Mouse (Mus musculus): ENCODE results near the gene Cp. TPM values are rescaled to one million over a fixed set of nuclear protein-coding genes. Genes with fewer than 3 reads are reported as not detected.

The Cp gene
- total and polyA plus RNA-seq, 3 experiments: 0.28 to 4.8 (median 0.33) TPM

- in situ Hi-C loops (cut with MboI; ENCODE audit: low pct_ligation_motif_present, low pct_unique_long_range_greater_than_20kb, low sequenced_read_pairs) (no loop called here), dilution Hi-C loops (cut with MboI; ENCODE audit: extremely low pct_ligation_motif_present, extremely low pct_unique_long_range_greater_than_20kb, low sequenced_read_pairs) (no loop called here)
- TF ChIP-seq ETS1 (conservative IDR thresholded peaks at IDR 0.05; ENCODE audit: low read depth, low read length) (no peak), TBP (conservative IDR thresholded peaks at IDR 0.05; ENCODE audit: low read depth, low read length) (no peak), UBTF (IDR thresholded peaks at IDR 0.05; ENCODE audit: low read depth, low read length) (no peak), POLR2A (IDR thresholded peaks at IDR 0.05; ENCODE audit: low read depth, low read length) (no peak), ZC3H11A (IDR thresholded peaks at IDR 0.05; ENCODE audit: low read depth, low read length) (no peak), ZNF384 (IDR thresholded peaks at IDR 0.05; ENCODE audit: low read depth, low read length) (no peak), NELFE (IDR thresholded peaks at IDR 0.05; ENCODE audit: low read depth, low read length) (no peak), ZMIZ1 (IDR thresholded peaks at IDR 0.05; ENCODE audit: low read depth, low read length) (no peak)
- H3K9me3 ChIP-seq (replicated peaks; ENCODE audit: low read length): no peaks in the 10 kb centered on the region
- H3K4me3 ChIP-seq (replicated peaks in 1 of 3; ENCODE audit: low read depth in 2 of 3, low read length in 2 of 3, poor library complexity in 1 of 3): peak overlapping the region; percentile 59 to 89 (median 72)
- peaks cover 10 to 32% of the 10 kb centered on the region in 2 experiments for H3K4me1 ChIP-seq (ENCODE audit: control insufficient read depth in 1 of 2, insufficient read depth in 2 of 2)
- H3K36me3 ChIP-seq (replicated peaks in 1 of 2; ENCODE audit: control insufficient read depth in 1 of 2, insufficient read depth in 1 of 2, low read length in 1 of 2): peaks cover 0 to 9% of the 10 kb centered on the region in 2 experiments
- peak overlapping the region; percentile 87 for H3K9ac ChIP-seq (ENCODE audit: insufficient read depth, low read depth)
- no peaks in the 10 kb centered on the region for H3K27me3 ChIP-seq (replicated peaks)
- DNase-seq (ENCODE audit: extremely low read depth): no peak
- peak overlapping the region; percentile 100 for H3K4me2 ChIP-seq (ENCODE audit: insufficient read depth, low read depth, poor library complexity, severe bottlenecking)
- H3K79me2 ChIP-seq (replicated peaks; ENCODE audit: control insufficient read depth, extremely low read depth, insufficient read depth, poor library complexity, severe bottlenecking): peaks cover 29% of the 10 kb centered on the region
- peak overlapping the region; percentile 90 for H3K27ac ChIP-seq (ENCODE audit: insufficient read depth, low read depth)
Measured at GRCm38 (mm10) chr3:20033761-20034718, 77.2 kb downstream of the Cp start.

DNA sequence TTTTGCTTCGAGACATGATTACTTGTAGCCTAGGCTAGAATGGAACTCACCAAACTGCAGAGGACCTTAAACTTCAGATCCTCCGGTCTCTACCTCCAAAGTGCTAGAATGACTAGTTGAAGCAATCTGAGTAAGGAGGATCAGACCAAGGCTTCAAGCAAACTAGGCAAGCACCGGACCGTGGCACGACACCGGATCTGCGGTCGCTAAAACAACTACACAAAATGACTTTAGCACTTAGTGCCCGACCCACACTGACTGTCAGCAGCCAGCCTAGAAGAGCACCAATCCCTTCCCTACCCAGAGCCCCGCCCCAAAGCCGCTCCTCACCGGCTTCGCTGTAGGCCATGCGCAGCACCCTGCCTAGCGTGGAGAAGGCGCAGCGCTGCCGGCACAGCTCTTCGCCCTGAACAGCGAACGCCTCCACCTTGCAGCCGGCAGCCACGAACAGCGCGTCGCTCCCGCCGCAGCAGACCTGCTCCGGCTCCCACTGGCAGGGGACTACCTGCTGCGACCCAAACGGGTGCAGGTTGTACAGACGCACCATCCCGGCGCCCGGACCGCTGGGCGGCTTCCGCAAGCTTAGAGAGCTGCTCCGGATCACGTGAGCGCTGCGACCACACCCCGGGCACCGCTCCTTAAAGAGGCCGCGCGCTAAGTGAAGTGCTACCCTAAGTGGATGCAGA is 78.0 kb downstream of the Cp start, which contains the start of gene Hps3:
Hps3 (minus strand) TSS at position 597 of the 686 bp plus-strand sequence.
- in situ Hi-C loops (cut with MboI; ENCODE audit: low pct_ligation_motif_present, low pct_unique_long_range_greater_than_20kb, low sequenced_read_pairs) (no loop called here), dilution Hi-C loops (cut with MboI; ENCODE audit: extremely low pct_ligation_motif_present, extremely low pct_unique_long_range_greater_than_20kb, low sequenced_read_pairs) (no loop called here)
- Histone ChIP-seq H3K4me3 (replicated peaks in 1 of 3; ENCODE audit: low read depth in 2 of 3, low read length in 2 of 3, poor library complexity in 1 of 3) (peak within 1 kb of the TSS; percentile 59 to 89 (median 72)), H3K79me2 (replicated peaks; ENCODE audit: control insufficient read depth, extremely low read depth, insufficient read depth, poor library complexity, severe bottlenecking) (peaks cover 24% of the 10 kb centered on the region), H3K9me3 (replicated peaks; ENCODE audit: low read length) (no peaks in the 10 kb centered on the region), H3K27ac (ENCODE audit: insufficient read depth, low read depth) (peak within 1 kb of the TSS; percentile 90), H3K9ac (ENCODE audit: insufficient read depth, low read depth) (peak within 1 kb of the TSS; percentile 87), H3K36me3 (replicated peaks in 1 of 2; ENCODE audit: control insufficient read depth in 1 of 2, insufficient read depth in 1 of 2, low read length in 1 of 2) (peaks cover 0 to 5% of the 10 kb centered on the region in 2 experiments), H3K4me2 (ENCODE audit: insufficient read depth, low read depth, poor library complexity, severe bottlenecking) (peak within 1 kb of the TSS; percentile 100), H3K4me1 (ENCODE audit: control insufficient read depth in 1 of 2, insufficient read depth in 2 of 2) (peaks cover 7 to 25% of the 10 kb centered on the region in 2 experiments; a peak in 3 of 4 replicates), H3K27me3 (replicated peaks) (no peaks in the 10 kb centered on the region)
- peak; percentile 92 for DNase-seq (ENCODE audit: extremely low read depth)
- TF ChIP-seq IRF4 (IDR thresholded peaks at IDR 0.05; ENCODE audit: low read depth, low read length): no peak; the same call in 1 of the 2 replicates
- TF ChIP-seq USF1 (IDR thresholded peaks at IDR 0.05; ENCODE audit: low read depth, low read length): peak; percentile 94
- TF ChIP-seq ELF1 (IDR thresholded peaks at IDR 0.05; ENCODE audit: low read depth, low read length): peak; percentile 92
- TF ChIP-seq MYC (IDR thresholded peaks at IDR 0.05; ENCODE audit: low read depth, low read length): no peak
- no peak for TF ChIP-seq RCOR1 (conservative IDR thresholded peaks at IDR 0.05; ENCODE audit: low read depth, low read length)
- peak; percentile 81; the same call in 1 of the 2 replicates for TF ChIP-seq SIN3A (IDR thresholded peaks at IDR 0.05; ENCODE audit: low read length)
- TF ChIP-seq CHD1 (IDR thresholded peaks at IDR 0.05; ENCODE audit: low read depth, low read length): no peak
- no peak for TF ChIP-seq E2F4 (IDR thresholded peaks at IDR 0.05; ENCODE audit: insufficient replicate concordance, low read depth, low read length)
- peak; percentile 95 for TF ChIP-seq POLR2A (IDR thresholded peaks at IDR 0.05; ENCODE audit: low read depth, low read length)
- TF ChIP-seq NELFE (IDR thresholded peaks at IDR 0.05; ENCODE audit: low read depth, low read length): peak; percentile 87
- 0 out of 2 replicates have a peak, but pooled peaks have one; percentile 71 for TF ChIP-seq UBTF (IDR thresholded peaks at IDR 0.05; ENCODE audit: low read depth, low read length)
- peak; percentile 51 for TF ChIP-seq TCF12 (IDR thresholded peaks at IDR 0.05; ENCODE audit: low read depth, low read length)
- no peak for TF ChIP-seq CTCF (conservative IDR thresholded peaks at IDR 0.05 in 1 of 2, IDR thresholded peaks at IDR 0.05 in 1 of 2; ENCODE audit: low read depth in 2 of 2, low read length in 2 of 2)
- TF ChIP-seq GABPA (IDR thresholded peaks at IDR 0.05; ENCODE audit: insufficient replicate concordance, low read depth, low read length): no peak
- no peak for TF ChIP-seq ZNF384 (IDR thresholded peaks at IDR 0.05; ENCODE audit: low read depth, low read length)
- TF ChIP-seq USF2 (conservative IDR thresholded peaks at IDR 0.05; ENCODE audit: low read depth, low read length): peak; percentile 89
- TF ChIP-seq BHLHE40 (IDR thresholded peaks at IDR 0.05; ENCODE audit: low read depth, low read length): peak; percentile 91
- TF ChIP-seq MAX (IDR thresholded peaks at IDR 0.05; ENCODE audit: low read length): peak; percentile 86
- TF ChIP-seq ETS1 (conservative IDR thresholded peaks at IDR 0.05; ENCODE audit: low read depth, low read length): no peak
- TF ChIP-seq PAX5 (IDR thresholded peaks at IDR 0.05; ENCODE audit: low read length): no peak
- no peak for TF ChIP-seq ZKSCAN1 (IDR thresholded peaks at IDR 0.05; ENCODE audit: borderline replicate concordance, low read depth, low read length)
- no peak for TF ChIP-seq ZMIZ1 (IDR thresholded peaks at IDR 0.05; ENCODE audit: low read depth, low read length)
- TF ChIP-seq NRF1 (IDR thresholded peaks at IDR 0.05; ENCODE audit: low read depth, low read length): peak; percentile 79
- peak; percentile 64; the same call in 1 of the 2 replicates for TF ChIP-seq TBP (conservative IDR thresholded peaks at IDR 0.05; ENCODE audit: low read depth, low read length)
- TF ChIP-seq RAD21 (IDR thresholded peaks at IDR 0.05; ENCODE audit: low read depth, low read length): no peak
- TF ChIP-seq ZC3H11A (IDR thresholded peaks at IDR 0.05; ENCODE audit: low read depth, low read length): no peak
- TF ChIP-seq JUN (IDR thresholded peaks at IDR 0.05; ENCODE audit: insufficient read depth, low read depth, low read length): no peak
